Comparison of ENCODE assay signal across 35 mouse cellular contexts in the genomic region with DNA sequence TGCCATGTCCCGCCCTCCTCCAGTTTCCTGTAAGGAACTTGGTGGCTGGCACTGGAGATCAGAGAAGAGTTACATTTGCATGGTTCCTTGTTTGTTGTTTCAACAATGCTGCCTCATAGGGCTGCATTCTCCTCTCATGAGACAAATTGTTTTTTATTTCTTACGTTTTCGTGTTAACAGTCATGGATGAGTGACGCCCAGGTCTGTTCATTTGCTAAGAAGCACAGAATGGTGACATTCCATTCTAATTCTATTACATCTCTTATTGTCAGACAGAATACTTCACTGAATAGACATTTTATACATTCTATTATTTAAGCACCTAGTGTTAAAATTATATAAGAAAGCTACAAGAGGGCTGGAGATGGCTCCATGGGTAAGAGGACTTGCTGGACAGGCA.
"Had no signal": no experiment of that assay in that cellular context is flagged by ENCODE, and none has a peak within 500 bp of the region (broad histone marks: within the 10 kb centered on the region; RNA-seq: fewer than 3 reads in every experiment).

No protein-coding gene starts in this region.

- H3K4me1 ChIP-seq: heart, embryonic 10.5 days; heart, embryonic 12.5 days; heart, embryonic 15.5 days; hindbrain, embryonic 10.5 days; hindbrain, embryonic 12.5 days; intestine, embryonic 15.5 days; kidney, embryonic 15.5 days had no signal

- H3K9ac ChIP-seq: heart, embryonic 12.5 days; heart, embryonic 13.5 days; heart, embryonic 15.5 days; hindbrain, embryonic 12.5 days; hindbrain, embryonic 13.5 days; hindbrain, embryonic 14.5 days; hindbrain, embryonic 15.5 days; intestine, embryonic 15.5 days; kidney, embryonic 15.5 days had no signal

- H3K9me3 ChIP-seq: heart, embryonic 10.5 days; heart, embryonic 12.5 days; heart, embryonic 13.5 days; heart, embryonic 15.5 days; hindbrain, embryonic 10.5 days; hindbrain, embryonic 12.5 days; hindbrain, embryonic 13.5 days; hindbrain, embryonic 15.5 days; intestine, embryonic 15.5 days; kidney, embryonic 15.5 days had no signal

- H3K27me3 ChIP-seq: heart, embryonic 12.5 days; heart, embryonic 13.5 days; heart, embryonic 15.5 days; hindbrain, embryonic 12.5 days; hindbrain, embryonic 13.5 days; hindbrain, embryonic 15.5 days; intestine, embryonic 15.5 days; kidney, embryonic 15.5 days had no signal

- H3K4me3 ChIP-seq: heart, embryonic 10.5 days; heart, embryonic 12.5 days; heart, embryonic 13.5 days; heart, embryonic 15.5 days; hindbrain, embryonic 10.5 days; hindbrain, embryonic 12.5 days; hindbrain, embryonic 13.5 days; hindbrain, embryonic 15.5 days; intestine, embryonic 15.5 days; kidney, embryonic 15.5 days; layer of hippocampus, adult 2 months had no signal

- H3K27ac ChIP-seq: heart, embryonic 10.5 days; heart, embryonic 13.5 days; heart, embryonic 15.5 days; hindbrain, embryonic 10.5 days; hindbrain, embryonic 12.5 days; hindbrain, embryonic 13.5 days; hindbrain, embryonic 14.5 days; hindbrain, embryonic 15.5 days; hindbrain, postnatal 0 days; intestine, embryonic 15.5 days; kidney, embryonic 15.5 days; kidney, postnatal 0 days; layer of hippocampus, adult 2 months had no signal

- H3K36me3 ChIP-seq: heart, embryonic 10.5 days; heart, embryonic 12.5 days; heart, embryonic 13.5 days; heart, embryonic 15.5 days; hindbrain, embryonic 10.5 days; hindbrain, embryonic 12.5 days; hindbrain, embryonic 13.5 days; intestine, embryonic 15.5 days; kidney, embryonic 15.5 days had no signal

- DNase-seq: heart, postnatal 10 days; heart, postnatal 14 days; heart, postnatal 36 days; heart, postnatal 4 days; kidney, adult 11 months; kidney, adult 18-20 months; kidney, adult 2 months; kidney, adult 8-10 months; kidney, adult 9 months; kidney, postnatal 10 days; kidney, postnatal 14 days; kidney, postnatal 25 days; kidney, postnatal 36 days; kidney, postnatal 4 days; layer of hippocampus, adult 9-11 months; layer of hippocampus, postnatal 36 days had no signal

- ATAC-seq: hindbrain, embryonic 16.5 days; hindbrain, postnatal 0 days; inflammation-experienced regulatory T-cells, adult 6 months; intestine, embryonic 15.5 days; intestine, embryonic 16.5 days; intestine, postnatal 0 days had no signal

- H3K4me2 ChIP-seq: heart, embryonic 11.5 days; heart, embryonic 12.5 days; heart, embryonic 13.5 days; heart, embryonic 15.5 days; hindbrain, embryonic 12.5 days; hindbrain, embryonic 13.5 days; hindbrain, embryonic 14.5 days; hindbrain, embryonic 15.5 days; intestine, embryonic 15.5 days; kidney, embryonic 15.5 days had no signal
